Mouse (Mus musculus) limb, embryonic 13.5 days (tissue): ENCODE measurements around the gene Rspo1. TPM values are rescaled to one million over a fixed set of nuclear protein-coding genes. Genes with fewer than 3 reads are reported as not detected.
"Not testable (repeated sequence)": the region's sequence is repeated elsewhere in the genome, so short reads cannot be mapped to it uniquely, and the experiment has no call there.

Source experiments
- ATAC-seq: fragments of 200-750 bp; cut with Nextera tagmentation; 2 replicates; pipeline ENCODE4 v1.8.0; 2017; ENCODE audit warnings: low read depth, moderate number of reproducible peaks, moderate TSS enrichment; ENCODE audit not compliant: low FRiP score
- H3K27ac ChIP-seq: fragments of 300-500 bp; sonication (generic); 2 replicates; pipeline ENCODE4 v1.5.1; 2015; ENCODE audit warnings: inconsistent platforms, mild to moderate bottlenecking, moderate library complexity
- H3K27me3 ChIP-seq: fragments of 300-500 bp; sonication (generic); 2 replicates; pipeline ENCODE4 v1.6.1; 2015; ENCODE audit warnings: mild to moderate bottlenecking, inconsistent platforms
- H3K36me3 ChIP-seq: fragments of 300-500 bp; sonication (generic); 2 replicates; pipeline ENCODE4 v1.6.1; 2015; ENCODE audit warnings: inconsistent platforms, mild to moderate bottlenecking, moderate library complexity
- H3K4me1 ChIP-seq: fragments of 300-500 bp; sonication (generic); 2 replicates; pipeline ENCODE4 v1.6.1; 2015; ENCODE audit warnings: inconsistent platforms
- H3K4me2 ChIP-seq: fragments of 300-500 bp; sonication (generic); replicated peaks from 2 replicates; pipeline ENCODE4 v1.6.1; 2015; ENCODE audit warnings: inconsistent platforms, mild to moderate bottlenecking, moderate library complexity
- H3K4me3 ChIP-seq: fragments of 300-500 bp; sonication (generic); 2 replicates; pipeline ENCODE4 v1.5.1; 2015; ENCODE audit warnings: moderate library complexity, mild to moderate bottlenecking, inconsistent platforms
- H3K9ac ChIP-seq: fragments of 300-500 bp; sonication (generic); 2 replicates; pipeline ENCODE4 v1.6.1; 2015; ENCODE audit warnings: mild to moderate bottlenecking, inconsistent platforms
- H3K9me3 ChIP-seq: fragments of 300-500 bp; sonication (generic); 2 replicates; pipeline ENCODE4 v1.6.1; 2016; ENCODE audit warnings: inconsistent platforms
- WGBS: fragments of 180-500 bp; shearing (Covaris S2); methylation state at CpG from one replicate; pipeline ENCODE4 v1.1.7; 2015; 5-methylcytosine and 5-hydroxymethylcytosine counted together
- polyA plus RNA-seq: library from polyadenylated mRNA; unstranded; fragments of >200 nt; fragmentation: Nextera tagmentation; extraction: Ambion mirVana; gene quantifications from 2 replicates; pipeline ENCODE4 v1.2.1, GENCODE M21; 2015

The Rspo1 gene
- polyA plus RNA-seq: 2.5 and 3.1 TPM in 2 replicates

- WGBS: 1% methylated on average over 52 of the region's 62 CpGs
- H3K9ac ChIP-seq: peak within 1 kb of the TSS; percentile 61
- H3K27me3 ChIP-seq: peaks cover 100% of the 10 kb centered on the region
- no peaks in the 10 kb centered on the region for H3K9me3 ChIP-seq
- peaks cover 51% of the 10 kb centered on the region for H3K4me1 ChIP-seq
- peak; percentile 30; the same call in 1 of the 2 replicates for ATAC-seq
- no peaks in the 10 kb centered on the region for H3K36me3 ChIP-seq
- no peak within 1 kb of the TSS for H3K27ac ChIP-seq
- H3K4me2 ChIP-seq: peak within 1 kb of the TSS; percentile 71
- H3K4me3 ChIP-seq: peak within 1 kb of the TSS; percentile 48
Measured at GRCm38 (mm10) chr4:124985671-124986602, at the start of gene Rspo1. TSS of gene Rspo1 (plus strand) at chr4:124986430.

GRCm38 (mm10) chr4:124936613-124937471 lies 49.4 kb upstream of the Rspo1 start, which contains the start of gene 9930104L06Rik:
TSS of gene 9930104L06Rik (plus strand) at chr4:124937048.
- Histone ChIP-seq H3K36me3 (peaks cover 30% of the 10 kb centered on the region), H3K27me3 (no peaks in the 10 kb centered on the region), H3K4me2 (peak within 1 kb of the TSS; percentile 77), H3K4me3 (peak within 1 kb of the TSS; percentile 89), H3K4me1 (peaks cover 22% of the 10 kb centered on the region), H3K9me3 (no peaks in the 10 kb centered on the region), H3K27ac (no peak within 1 kb of the TSS), H3K9ac (peak within 1 kb of the TSS; percentile 84)
- peak; percentile 100 for ATAC-seq
- under 1% methylated on average over 52 of the region's 52 CpGs for WGBS

GRCm38 (mm10) chr4:124939211-124939610 lies 47.0 kb upstream of the Rspo1 start, which contains the start of gene Cdca8:
TSS of gene Cdca8 (minus strand) at chr4:124939311.
- not testable (repeated sequence) for H3K27ac ChIP-seq, ATAC-seq, H3K27me3 ChIP-seq, H3K9me3 ChIP-seq, H3K9ac ChIP-seq
- 91% methylated on average over 4 of the region's 4 CpGs for WGBS
- Histone ChIP-seq H3K4me3 (0 out of 2 replicates have a peak within 1 kb of the TSS, but pooled peaks have one; percentile 4), H3K4me2 (peak within 1 kb of the TSS; percentile 77; the same call in 1 of the 2 replicates), H3K36me3 (peaks cover 45% of the 10 kb centered on the region), H3K4me1 (peaks cover 22% of the 10 kb centered on the region)

GRCm38 (mm10) chr4:124943022-124943421 lies 43.2 kb upstream of the Rspo1 start:
- H3K4me3 ChIP-seq: no peak overlapping the region
- H3K27ac ChIP-seq: no peak overlapping the region
- 8% methylated on average over 4 of the region's 4 CpGs for WGBS
- H3K9ac ChIP-seq: no peak overlapping the region
- H3K9me3 ChIP-seq: no peaks in the 10 kb centered on the region
- ATAC-seq: no peak
- peaks cover 26% of the 10 kb centered on the region for H3K27me3 ChIP-seq
- peaks cover 45% of the 10 kb centered on the region for H3K36me3 ChIP-seq
- peaks cover 4% of the 10 kb centered on the region; the same call in 1 of the 2 replicates for H3K4me1 ChIP-seq
- no peak overlapping the region for H3K4me2 ChIP-seq

- Histone ChIP-seq H3K9ac (no peak overlapping the region), H3K27me3 (peaks cover 33% of the 10 kb centered on the region), H3K4me1 (no peaks in the 10 kb centered on the region), H3K27ac (no peak overlapping the region), H3K9me3 (no peaks in the 10 kb centered on the region), H3K4me2 (no peak overlapping the region), H3K4me3 (no peak overlapping the region), H3K36me3 (peaks cover 40% of the 10 kb centered on the region)
- no peak for ATAC-seq
- 47% methylated on average over 5 of the region's 5 CpGs for WGBS
Measured at GRCm38 (mm10) chr4:124943781-124944180, 42.4 kb upstream of the Rspo1 start.

GRCm38 (mm10) chr4:124944961-124945360 lies 41.3 kb upstream of the Rspo1 start:
- no peak overlapping the region for H3K27ac ChIP-seq
- H3K4me3 ChIP-seq: no peak overlapping the region
- no peak overlapping the region for H3K4me2 ChIP-seq
- H3K4me1 ChIP-seq: peaks cover 5% of the 10 kb centered on the region
- WGBS: 60% methylated on average over 2 of the region's 2 CpGs
- no peaks in the 10 kb centered on the region for H3K9me3 ChIP-seq
- peaks cover 30% of the 10 kb centered on the region for H3K36me3 ChIP-seq
- peaks cover 44% of the 10 kb centered on the region for H3K27me3 ChIP-seq
- ATAC-seq: no peak
- no peak overlapping the region for H3K9ac ChIP-seq

- H3K9ac ChIP-seq: 0 out of 2 replicates have a peak overlapping the region, but pooled peaks have one; percentile 5
- no peak overlapping the region for H3K4me2 ChIP-seq
- H3K27me3 ChIP-seq: peaks cover 76% of the 10 kb centered on the region
- no peak for ATAC-seq
- 75% methylated on average over 3 of the region's 3 CpGs for WGBS
- no peaks in the 10 kb centered on the region for H3K36me3 ChIP-seq
- no peak overlapping the region for H3K27ac ChIP-seq
- no peak overlapping the region for H3K4me3 ChIP-seq
- H3K9me3 ChIP-seq: no peaks in the 10 kb centered on the region
- peaks cover 26% of the 10 kb centered on the region for H3K4me1 ChIP-seq
Measured at GRCm38 (mm10) chr4:124949488-124949887, 36.7 kb upstream of the Rspo1 start.

GRCm38 (mm10) chr4:124950181-124951035 lies 35.8 kb upstream of the Rspo1 start:
- H3K4me2 ChIP-seq: peak overlapping the region; percentile 41
- H3K4me3 ChIP-seq: no peak overlapping the region
- no peaks in the 10 kb centered on the region for H3K36me3 ChIP-seq
- no peak overlapping the region for H3K27ac ChIP-seq
- peak; percentile 48; the same call in 1 of the 2 replicates for ATAC-seq
- H3K27me3 ChIP-seq: peaks cover 86% of the 10 kb centered on the region
- WGBS: 19% methylated on average over 21 of the region's 21 CpGs
- peaks cover 26% of the 10 kb centered on the region for H3K4me1 ChIP-seq
- H3K9me3 ChIP-seq: no peaks in the 10 kb centered on the region
- peak overlapping the region; percentile 13; the same call in 1 of the 2 replicates for H3K9ac ChIP-seq

GRCm38 (mm10) chr4:124951036-124951433 lies 35.2 kb upstream of the Rspo1 start:
- peak overlapping the region; percentile 41 for H3K4me2 ChIP-seq
- H3K27ac ChIP-seq: no peak overlapping the region; the same call in 1 of the 2 replicates
- H3K9ac ChIP-seq: peak overlapping the region; percentile 13; the same call in 1 of the 2 replicates
- peaks cover 26% of the 10 kb centered on the region for H3K4me1 ChIP-seq
- H3K4me3 ChIP-seq: no peak overlapping the region
- ATAC-seq: no peak
- no peaks in the 10 kb centered on the region for H3K36me3 ChIP-seq
- H3K27me3 ChIP-seq: peaks cover 86% of the 10 kb centered on the region
- no peaks in the 10 kb centered on the region for H3K9me3 ChIP-seq
- WGBS: 21% methylated on average over 10 of the region's 10 CpGs

GRCm38 (mm10) chr4:124953546-124953945 lies 32.7 kb upstream of the Rspo1 start:
- H3K27me3 ChIP-seq: peaks cover 79% of the 10 kb centered on the region
- WGBS: 57% methylated on average over 4 of the region's 4 CpGs

GRCm38 (mm10) chr4:124957284-124957683 lies 28.9 kb upstream of the Rspo1 start:
- Histone ChIP-seq H3K27ac (no peak overlapping the region), H3K27me3 (peaks cover 82% of the 10 kb centered on the region), H3K4me2 (no peak overlapping the region), H3K9ac (no peak overlapping the region), H3K4me3 (no peak overlapping the region), H3K4me1 (0 out of 2 replicates have a peak, but pooled peaks cover under 1% of the 10 kb centered on the region), H3K9me3 (no peaks in the 10 kb centered on the region), H3K36me3 (no peaks in the 10 kb centered on the region)
- ATAC-seq: no peak
- 87% methylated on average over 2 of the region's 2 CpGs for WGBS

More at GRCm38 (mm10) chr4:124953546-124953945, 32.7 kb upstream of the Rspo1 start:
- no peak overlapping the region for H3K4me2 ChIP-seq
- no peaks in the 10 kb centered on the region for H3K9me3 ChIP-seq
- peaks cover 26% of the 10 kb centered on the region for H3K4me1 ChIP-seq
- no peaks in the 10 kb centered on the region for H3K36me3 ChIP-seq
- no peak overlapping the region for H3K4me3 ChIP-seq
- no peak for ATAC-seq
- H3K27ac ChIP-seq: no peak overlapping the region
- no peak overlapping the region for H3K9ac ChIP-seq
